Mouse (Mus musculus) megakaryocyte, adult 5-6 weeks (primary cell): ENCODE results near the gene Rbpms2. TPM values are rescaled to one million over a fixed set of nuclear protein-coding genes. Genes with fewer than 3 reads are reported as not detected.
A peak's percentile ranks its signal among the peaks of the same experiment; 100 is the strongest.
"Not testable (repeated sequence)": the region's sequence is repeated elsewhere in the genome, so short reads cannot be mapped to it uniquely, and the experiment has no call there.

Source experiments
- ATAC-seq: 2 replicates; pipeline ENCODE4 v1.8.0; 2016; ENCODE audit warnings: mild to moderate bottlenecking, inconsistent platforms; ENCODE audit not compliant: poor library complexity, severe bottlenecking
- total RNA-seq, 2 experiments: library from RNA; stranded (forward) in 1 of 2; stranded (reverse) in 1 of 2; fragments of 153-499, 151-499 nt in 1 of 2; fragments of 221-1000, 200-1000 nt in 1 of 2; gene quantifications; 2 replicates each; pipeline versions ENCODE4 v1.2.3 to v1.2.4; 2015 to 2017

Gene Rbpms2
- total RNA-seq, 2 experiments from 2014 or later: 0.45 TPM; not detected in 1

DNA sequence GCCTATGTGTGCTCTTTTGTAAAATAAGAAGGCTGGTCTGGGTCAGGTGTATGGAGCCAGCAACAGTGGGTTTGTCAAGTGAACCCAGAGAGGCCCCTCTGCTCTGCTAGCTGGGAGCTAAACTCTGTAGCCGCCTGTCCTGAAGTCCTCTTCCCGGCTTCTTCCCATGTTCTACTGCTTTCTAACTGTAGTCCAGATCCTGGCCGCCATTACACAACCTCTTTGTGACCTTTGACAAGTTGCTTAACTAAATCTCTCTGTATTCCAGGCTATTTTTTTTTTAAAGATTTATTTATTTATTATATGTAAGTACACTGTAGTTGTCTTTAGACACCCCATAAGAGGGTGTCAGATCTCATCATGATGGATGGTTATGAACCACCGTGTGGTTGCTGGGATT, 24.3 kb downstream of the Rbpms2 start:
- ATAC-seq: no peak

DNA sequence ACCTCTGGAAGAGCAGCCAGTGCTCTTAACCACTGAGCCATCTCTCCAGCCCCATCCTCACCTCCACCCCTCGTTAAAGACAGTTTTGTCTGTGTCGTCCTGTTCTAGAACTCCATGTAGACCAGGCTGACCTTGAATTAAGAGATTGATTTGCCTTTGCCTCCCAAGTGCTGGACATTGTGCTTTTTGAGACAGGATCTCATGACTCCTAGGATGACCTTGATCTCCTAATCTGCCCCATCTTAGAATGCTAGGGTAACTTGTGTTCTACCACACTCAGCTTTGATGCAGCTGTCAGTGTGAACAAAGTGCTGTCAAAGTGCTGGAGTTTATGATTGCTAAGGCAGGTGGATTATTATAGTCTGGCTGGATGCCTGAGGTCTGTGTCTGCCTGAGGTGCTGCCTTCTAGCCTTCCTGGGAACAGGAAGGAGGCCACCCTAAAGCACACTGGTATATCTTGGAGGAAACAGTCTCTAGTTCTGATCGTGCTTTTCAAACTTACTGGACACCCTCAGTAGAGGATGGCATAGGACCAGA, 25.3 kb downstream of the Rbpms2 start:
- ATAC-seq: no peak

DNA sequence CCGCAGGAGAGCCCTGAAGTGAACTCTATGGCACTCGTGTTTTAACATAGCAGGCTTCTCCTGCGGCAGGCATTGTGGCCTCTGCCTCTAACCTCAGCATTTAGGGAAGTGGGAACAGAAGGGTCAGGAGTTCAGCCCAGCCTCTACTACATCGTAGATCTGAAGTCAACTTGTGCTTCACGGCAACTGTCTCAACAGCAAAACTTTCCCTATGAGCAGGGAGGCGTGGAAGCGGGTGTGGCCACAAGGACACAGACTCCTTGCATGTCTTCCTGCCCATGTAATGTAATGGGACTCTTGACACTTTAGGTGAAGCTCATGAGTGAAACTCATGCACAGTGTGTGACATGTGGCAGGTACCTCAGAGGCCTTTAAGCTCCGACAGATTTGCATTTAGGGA, 26.1 kb downstream of the Rbpms2 start:
- peak; percentile 97 for ATAC-seq

DNA sequence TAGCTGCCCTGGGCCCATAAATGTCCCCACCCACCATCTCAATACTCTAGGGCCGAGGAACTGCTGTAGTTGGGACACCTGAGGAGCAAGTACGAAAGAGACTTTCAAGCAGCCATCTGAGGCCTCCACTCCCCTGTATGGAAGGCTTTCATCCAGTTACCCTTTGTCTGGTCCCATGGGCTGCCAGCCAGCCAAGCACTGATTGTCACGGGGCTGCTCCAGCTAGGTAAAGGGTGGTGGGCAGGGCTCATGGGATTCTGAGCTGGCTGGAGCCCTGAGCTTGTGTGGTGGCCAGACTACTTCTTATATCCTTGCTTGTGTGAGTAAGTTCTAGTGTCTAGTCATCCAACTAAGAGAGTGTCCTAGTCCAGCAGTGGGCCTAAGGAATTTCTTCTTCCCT, 27.8 kb downstream of the Rbpms2 start:
- ATAC-seq: no peak

DNA sequence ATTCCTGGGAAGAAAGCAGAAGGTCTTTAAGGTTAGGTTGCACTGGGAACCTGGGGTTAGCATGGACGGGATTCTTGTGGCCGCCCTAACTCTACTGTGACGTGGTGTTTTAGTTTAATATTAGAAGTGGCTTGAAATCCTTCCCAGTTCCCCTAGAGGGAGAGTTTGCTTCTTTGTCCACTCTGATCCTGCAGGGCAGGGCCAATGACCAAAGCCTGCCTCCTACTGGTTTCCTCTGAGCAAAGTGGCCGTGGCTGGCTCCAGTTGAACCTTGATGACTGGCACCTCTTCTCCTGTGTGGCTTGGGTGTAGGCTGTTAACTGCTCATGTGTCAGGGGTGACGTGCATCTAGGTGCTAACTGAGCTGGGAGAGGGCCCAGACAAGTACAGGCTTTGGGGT, 31.6 kb downstream of the Rbpms2 start:
- no peak for ATAC-seq

DNA sequence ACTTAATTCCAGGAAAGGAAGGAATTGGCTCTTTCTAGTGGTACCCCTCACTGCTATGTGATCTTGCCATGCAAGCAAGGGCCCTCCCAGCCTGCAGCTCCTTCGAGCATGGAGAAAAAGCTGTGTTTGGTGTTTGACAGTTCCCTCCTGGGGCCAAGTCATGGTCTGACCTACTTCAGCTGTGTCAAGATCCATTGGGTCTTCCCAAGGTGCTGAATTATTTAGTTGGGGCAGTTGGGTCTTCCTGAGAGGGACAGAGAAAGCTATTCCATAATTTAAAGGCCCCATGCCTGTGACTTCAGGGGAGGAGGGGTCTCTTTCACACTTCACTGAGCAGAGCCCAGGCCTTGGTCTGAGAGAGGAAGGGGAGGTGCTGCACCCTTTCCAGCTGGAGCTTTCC, 32.0 kb downstream of the Rbpms2 start:
- no peak for ATAC-seq

DNA sequence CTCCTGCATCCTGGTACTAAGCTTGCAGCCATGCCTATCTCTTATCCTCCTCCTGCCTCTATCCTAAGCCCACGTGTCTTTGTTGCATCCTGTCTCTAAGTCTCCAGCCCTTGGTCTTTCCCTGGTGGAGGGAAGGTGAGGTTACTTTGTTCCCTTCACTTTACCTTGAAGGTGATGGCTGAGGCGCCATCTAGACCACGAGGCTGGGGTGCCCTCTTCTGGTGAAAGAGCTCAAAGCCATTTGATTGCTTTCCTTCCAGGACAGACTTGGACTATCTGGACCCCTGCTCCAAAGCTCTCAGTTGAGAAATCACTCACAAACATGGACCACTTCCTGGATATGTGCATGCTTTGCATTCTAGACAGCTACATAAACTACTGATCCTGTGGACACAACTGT, 34.7 kb downstream of the Rbpms2 start:
- ATAC-seq: peak; percentile 47; the same call in 1 of the 2 replicates

DNA sequence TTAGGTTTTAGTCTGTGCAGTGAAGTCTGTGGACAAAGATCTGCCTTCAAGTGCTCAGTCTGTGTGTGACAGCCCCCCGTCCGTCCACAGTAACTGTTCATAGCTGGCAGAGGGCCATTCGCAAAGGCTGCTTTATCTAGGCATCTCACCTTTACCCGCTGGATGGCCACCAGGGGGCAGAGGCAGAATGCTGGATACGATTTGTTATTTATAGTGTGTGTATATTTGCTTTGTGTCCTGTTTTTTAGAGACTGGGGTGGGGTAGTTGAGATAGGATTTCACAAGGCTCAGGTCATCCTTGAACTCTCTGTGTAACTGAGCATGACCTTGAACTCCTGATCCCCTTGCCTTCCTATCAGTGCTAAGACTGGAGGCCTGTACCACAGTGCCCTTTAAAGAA, 36.6 kb downstream of the Rbpms2 start:
- peak; percentile 64 for ATAC-seq

DNA sequence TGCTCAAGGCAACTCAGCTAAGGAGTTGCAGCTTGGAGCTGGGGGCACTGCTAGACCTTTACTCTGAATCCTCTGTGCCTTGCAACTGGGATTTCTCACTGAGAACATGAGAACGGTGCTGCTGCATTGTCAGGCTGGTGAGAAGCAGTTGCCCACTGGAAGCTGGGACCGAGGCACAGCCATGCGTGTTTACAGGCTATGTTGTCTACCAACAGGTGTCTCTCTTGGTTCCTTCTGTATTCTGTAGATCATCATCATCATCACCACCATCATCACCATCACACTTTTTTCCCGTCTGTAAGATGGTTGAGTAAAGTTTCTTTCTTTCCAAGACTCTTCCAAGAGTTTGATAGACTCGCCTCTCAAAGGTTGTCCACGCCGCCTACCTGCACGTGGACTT, 38.3 kb downstream of the Rbpms2 start, which contains the start of gene Oaz2:
Gene Oaz2 (plus strand): TSS at position 301 of the 400 bp plus-strand sequence.
- ATAC-seq: no peak

DNA sequence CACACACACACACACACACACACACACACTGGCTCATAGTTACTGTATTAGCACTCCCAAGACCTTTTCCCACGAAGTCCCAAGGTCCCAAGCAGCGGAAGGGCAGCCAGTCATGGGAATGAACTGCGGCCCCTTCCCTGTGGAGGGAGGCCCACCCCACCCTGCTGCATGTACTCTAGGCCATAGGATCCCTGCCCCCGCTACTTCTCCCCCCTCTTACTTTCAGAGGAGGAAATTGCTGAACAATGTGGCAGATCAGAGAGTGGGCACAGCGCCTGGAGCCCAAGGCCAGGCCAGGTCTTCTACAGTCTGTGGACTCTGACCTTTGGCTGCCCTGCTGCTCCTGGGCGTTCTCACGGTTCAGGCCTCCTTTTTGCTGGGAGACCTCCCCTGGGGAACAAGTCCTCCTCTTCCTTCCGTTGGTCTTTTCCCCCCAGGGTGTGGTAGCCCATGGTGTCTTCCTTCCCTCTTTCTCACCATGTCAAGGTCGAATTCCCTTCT, 42.0 kb downstream of the Rbpms2 start:
- 0 out of 2 replicates have a peak, but pooled peaks have one; percentile 9 for ATAC-seq

DNA sequence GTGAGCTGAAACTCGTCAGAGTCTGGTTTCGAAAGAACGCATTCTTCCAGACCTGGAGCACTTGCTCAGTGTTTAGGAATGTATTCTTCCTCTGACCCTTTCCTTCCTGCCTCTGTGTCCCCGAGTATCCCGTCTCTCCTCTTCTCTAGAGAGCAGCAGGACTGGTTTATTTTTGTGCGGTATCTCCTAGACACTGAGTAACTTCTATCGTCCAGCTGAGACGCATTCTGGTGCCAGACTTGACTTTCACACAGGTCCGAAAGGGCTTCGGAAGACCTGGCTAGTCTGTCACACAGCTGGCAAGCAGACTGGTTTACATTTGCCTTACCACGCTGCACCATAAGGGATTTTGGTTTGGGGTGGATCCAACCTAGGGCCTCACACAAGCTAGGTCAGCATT, 43.5 kb downstream of the Rbpms2 start:
- no peak for ATAC-seq

DNA sequence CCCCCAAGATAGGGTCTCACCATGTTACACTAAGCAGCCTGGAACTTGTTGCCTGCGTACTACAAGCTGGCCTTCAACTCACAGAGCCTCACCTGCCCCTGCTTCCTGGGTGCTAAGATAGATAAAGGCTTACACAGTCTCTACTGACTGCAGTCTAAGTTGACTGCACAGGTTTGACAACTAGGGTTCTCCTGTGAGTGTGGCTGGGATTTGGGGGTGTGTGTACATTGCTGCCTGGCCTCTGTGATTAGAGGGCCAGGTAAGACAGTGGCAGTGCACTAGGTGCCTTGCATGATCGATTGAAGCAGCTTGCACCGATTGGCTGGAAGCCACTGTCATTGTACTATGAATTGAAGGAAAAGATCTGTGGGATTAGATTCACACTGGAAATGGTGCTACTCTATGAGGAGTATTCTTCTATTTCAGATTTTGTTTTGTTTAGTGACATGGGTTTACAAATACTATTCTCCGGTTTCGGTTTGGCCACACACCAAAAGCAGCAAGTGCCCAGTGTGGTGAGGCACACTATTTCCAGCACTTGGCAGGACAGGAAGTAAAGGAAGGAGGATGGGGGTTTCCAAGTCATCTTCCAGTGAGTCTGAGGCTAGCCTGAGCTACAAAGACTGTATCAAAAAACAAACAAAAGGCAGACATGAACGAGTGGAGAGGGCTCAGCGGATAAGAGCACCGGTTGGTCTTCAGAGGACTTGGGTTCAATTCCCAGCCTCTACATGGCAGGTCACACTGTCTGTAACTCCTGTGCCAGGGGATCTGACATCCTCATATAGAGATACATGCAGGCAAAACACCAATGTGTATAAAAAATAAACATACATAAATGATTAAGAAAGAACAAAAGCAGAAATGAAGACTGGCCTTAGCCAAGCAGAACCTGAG, 46.3 kb downstream of the Rbpms2 start:
- ATAC-seq: peak; percentile 19

DNA sequence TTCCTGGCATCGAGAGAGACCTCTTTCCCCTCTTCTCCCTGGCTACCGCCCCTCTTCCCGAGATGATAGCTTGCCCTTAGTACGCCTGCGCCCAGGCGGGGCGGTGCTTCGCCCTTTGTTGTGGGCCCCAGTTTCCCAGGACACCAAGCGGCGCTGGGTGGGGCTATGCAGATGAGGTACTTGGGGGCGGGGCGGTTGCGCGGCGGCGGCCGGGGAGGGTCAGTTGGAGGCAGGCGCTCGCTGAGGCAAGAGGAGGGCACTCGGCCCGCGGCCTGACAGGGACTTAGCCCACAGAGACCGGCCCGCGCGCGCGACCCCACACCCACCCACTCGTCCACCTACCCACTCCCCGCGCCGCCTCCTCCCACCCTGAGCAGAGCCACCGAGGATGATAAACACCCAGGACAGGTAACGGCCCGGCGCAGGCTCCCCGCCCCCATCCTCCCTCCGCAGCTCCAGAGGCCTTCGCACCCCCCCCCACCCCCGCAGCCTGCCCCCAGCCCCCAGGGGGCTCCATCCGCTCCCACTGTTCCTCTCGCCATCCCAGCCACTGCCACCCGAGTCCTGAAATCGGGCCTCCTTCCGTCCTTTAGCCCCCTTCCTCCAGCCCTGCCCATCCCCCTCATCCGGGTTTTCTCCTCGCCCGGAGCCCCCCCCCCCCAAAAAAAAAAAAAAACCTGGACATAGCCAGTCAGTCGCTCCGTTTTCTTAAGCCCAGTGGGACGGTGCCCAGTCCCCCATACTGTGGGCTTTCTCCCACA, 47.1 kb downstream of the Rbpms2 start:
- ATAC-seq: peak; percentile 98

DNA sequence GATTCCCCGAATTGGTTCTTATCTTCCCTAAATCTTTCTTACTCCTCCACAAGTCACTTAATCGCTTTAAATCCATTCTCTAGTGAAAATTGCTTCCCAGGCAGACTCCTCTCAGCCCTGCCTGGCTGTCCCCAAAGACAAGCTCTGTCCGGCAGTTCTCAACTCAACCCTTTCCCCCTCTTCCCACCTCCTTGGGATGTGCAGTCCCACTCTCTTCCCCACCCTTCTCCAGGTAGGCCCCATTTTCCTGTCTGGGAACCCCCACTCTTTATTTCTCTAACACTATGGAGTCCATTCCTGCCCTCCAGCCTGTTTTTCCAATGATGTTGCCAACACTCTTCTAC, 47.6 kb downstream of the Rbpms2 start:
- no peak for ATAC-seq

DNA sequence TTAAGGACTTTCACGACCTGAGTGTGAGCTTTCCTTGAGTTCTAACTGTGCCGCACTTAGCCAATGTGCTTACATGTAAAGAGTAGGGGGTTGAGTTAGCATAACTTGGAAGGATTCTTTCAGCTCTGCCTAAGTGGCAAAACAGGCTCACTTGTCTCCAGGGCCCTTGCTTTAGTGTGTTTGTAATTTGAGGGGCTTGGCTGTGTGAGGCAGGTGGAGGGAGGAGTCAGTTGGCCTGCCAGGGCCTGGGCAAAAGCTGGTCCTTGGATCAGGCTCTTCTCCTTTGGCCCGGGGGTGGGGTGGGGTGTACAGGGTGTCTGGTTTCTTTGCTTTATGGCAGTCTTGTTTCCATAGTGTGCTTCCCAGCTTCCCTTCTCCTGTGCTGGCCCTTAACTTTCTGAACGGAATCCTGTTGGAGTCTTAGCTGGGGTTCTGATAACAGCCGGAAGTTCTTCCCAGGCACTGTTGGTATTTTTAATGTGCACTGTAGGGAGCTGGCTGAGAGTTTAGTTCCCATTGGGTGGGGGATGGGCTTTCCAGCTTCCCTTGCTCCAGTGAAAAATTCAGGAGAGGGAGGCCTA, 49.8 kb downstream of the Rbpms2 start:
- no peak for ATAC-seq

DNA sequence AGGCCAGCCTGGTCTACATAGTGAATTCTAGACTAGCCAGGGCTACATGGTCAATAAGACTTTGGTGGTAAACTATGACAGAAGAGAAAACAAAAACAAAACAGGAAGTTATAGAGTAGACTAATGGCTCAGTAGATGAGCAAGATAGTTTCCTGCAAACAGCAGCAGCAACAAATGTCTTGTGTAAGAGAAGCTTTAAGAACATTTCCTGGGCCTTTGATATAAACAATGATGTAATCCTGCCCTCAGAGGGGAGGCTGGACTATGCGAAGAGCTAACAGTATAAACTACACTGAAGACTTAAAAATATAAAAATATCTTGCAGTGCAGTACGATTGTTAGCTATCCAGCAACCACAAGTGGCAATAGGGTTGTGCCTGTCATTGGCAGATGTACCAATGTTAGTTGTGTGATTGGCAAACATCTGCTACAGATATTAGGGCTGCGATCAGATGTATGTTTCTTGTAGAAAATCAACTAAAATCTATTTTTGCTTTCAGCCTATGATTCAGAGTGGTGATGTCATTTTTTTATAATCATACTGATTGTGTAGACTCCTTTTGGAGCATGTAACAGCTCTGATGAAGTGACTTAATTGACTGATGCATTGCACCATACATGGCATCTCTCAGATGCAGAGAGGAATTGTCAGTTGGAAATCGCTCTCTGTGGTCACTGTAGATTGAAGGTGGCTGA, 51.6 kb downstream of the Rbpms2 start:
- ATAC-seq: peak; percentile 54

DNA sequence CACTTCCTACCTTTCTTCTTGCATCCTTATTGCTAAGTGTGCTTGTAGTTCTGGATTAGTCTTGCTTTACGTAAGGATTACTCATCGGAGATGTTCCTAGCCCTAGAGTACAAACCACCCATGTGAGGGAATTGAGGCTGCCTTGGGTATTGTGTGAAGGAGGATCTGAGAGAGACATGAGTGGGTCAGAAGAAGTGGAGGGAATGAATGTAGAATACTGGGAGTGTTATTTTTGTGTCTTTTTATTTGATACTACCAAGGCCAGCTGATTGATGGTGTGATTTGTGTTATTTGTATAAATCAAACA, 52.1 kb downstream of the Rbpms2 start:
- ATAC-seq: no peak

DNA sequence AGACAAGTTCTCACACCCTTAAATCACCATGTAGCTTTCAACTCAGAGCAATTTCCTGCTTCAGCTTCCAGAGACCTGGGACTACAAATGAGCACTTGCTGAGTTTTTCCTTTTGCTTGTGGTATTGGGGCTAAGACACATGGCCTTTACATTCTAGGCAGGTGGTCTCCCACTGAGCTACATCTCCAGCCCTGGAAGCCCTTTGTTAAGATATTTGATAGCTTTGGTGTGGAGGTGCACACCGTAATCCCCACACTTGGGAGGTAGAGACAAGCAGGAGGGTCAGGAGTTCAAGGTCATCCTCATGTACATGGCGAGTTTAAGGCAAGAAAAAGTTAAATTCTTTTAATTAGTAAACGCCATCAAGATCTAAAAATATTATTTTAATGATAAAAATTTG, 52.7 kb downstream of the Rbpms2 start:
- no peak for ATAC-seq

DNA sequence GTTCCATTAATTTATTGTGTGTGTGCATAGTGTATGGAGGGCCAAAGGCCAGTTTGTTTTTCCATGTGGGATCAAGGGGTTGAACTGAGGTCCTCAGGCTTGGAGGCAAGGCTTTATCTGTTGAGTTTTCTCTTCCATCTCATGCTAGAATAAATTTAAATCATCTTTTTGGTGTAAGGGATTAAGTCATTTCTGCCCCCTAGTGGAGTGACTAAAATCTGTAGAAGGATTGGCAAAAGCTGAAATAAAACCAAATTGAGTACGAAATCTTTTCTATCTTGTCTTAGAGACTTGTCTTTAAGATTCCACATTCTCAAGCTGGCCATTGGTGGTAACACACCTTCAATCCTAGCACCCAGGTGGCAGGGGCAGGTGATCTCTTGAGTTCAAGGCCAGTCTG, 53.5 kb downstream of the Rbpms2 start:
- ATAC-seq: no peak

DNA sequence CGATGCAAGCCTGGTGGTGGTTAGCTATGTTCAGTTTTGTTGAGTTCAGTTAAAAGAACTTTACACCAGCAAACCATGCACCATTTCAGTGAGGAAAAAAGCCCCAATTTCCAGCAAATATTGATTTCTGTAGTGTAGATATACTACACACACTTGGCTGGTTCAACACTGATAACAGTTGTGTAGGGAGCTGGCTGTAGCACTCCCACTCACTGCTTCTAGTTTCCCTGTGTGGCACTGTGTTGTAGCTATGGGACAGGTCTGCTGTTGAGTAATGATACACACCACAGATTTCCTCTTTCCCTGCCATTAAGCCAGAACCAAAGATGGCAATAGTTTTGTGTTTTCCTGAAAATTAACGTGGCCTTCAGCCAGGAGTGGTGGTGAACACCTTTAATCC, 55.3 kb downstream of the Rbpms2 start:
- no peak for ATAC-seq

DNA sequence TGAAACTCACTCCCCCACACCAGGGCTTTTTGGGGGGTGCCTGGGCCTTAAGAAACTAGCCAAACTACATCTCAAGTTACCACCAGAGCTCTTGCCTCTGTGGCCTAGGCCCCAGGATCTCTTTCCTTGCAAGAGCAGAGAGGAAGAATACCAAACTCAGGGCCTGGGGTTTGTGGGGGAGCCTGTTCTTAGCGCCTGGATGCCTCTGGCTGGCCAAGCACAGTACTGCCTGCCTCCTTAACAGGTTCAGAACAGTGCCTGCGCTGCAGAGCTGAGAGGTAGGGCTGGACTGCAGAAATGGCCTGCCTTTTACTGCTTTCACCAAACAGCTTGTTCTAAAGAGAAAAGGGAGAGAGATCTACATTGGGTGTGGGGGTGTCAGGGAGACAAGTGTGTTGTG, 60.4 kb downstream of the Rbpms2 start:
- not testable (repeated sequence) for ATAC-seq
